Mouse (Mus musculus) kidney, adult 9 months (tissue): ENCODE results near the gene Dlg4.

ENCODE experiments used
- DNase-seq: peaks from one replicate; pipeline ENCODE4 v3.0.0; 2022

Dlg4 gene

DNA sequence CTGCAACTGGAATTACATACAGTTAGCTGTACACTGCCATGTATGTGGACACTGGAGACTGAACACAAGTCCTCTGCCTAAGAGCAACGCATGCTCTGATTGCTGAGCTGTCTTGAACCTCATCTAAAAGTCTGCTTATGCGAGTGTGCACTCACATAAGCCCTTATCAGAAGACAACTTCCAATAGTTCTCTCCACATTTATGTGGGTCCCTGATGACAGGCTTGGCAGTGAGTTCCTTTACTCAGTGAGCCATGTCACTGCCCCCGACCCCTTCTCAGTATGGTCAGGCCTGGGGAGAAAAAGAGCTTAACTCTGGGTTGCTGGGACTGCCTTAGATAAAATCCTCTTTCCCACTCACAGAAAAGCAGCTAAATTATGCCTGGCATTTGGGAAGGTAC lies at the start of gene Dlg4:
Gene Dlg4 (plus strand): TSS at position 274 of the 400 bp plus-strand sequence.
- peak; percentile 9 for DNase-seq

DNA sequence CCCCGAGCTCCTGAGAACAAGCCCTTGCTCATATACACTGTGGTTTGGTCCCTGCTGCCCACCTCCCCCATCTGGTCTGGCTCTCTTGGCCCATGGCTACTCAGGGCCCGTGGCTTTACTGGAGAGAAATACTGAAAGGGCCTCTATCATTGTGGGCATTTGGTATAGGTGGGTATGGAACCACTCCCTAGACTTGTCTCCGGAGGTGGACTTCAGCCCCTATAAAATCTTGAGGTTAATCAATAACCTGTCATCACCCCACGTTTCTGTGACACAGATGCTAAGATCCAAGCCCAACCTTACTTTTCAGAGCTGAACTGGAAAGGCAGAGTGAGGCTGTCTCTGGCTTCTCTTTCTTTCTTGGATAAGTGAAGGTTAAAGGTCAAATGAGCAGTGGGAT lies 47.9 kb upstream of the Dlg4 start:
- DNase-seq: no peak

DNA sequence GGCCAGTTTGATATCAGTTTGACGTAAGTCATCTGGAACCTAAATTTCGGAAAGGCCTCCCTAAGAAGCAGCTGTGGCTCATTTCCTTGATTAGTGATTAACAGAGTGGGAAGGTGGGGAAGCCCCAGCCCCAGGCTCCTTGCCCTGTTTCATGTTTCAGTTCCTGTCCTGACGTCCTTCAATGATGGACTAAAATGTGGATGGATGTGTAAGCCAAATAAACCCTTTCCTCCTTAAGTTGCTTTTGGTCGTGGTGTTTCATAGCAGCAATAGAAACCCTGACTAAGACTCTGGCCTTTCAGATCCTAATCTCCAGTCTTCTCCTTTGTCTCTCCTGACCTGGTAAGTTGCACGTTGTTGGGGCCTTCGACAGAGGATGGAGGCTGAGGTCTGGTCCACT lies 46.5 kb upstream of the Dlg4 start:
- no peak for DNase-seq

DNA sequence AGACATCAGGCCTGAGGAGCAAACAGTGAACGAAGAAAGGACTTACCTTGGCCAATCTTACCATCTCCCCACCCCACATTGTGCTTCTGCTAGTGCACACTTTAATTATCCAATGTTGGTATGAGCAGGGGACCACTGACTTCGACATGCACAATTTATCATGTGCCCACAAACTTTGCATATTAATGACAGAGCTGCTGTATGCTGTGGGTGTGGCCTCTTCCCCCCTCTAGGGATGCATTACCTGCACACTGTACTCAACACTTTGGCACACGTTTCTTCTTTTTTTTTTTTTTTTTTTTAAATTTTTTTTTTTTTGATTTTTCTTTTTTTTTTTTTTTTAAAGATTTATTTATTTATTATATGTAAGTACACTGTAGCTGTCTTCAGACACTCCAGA lies 46.0 kb upstream of the Dlg4 start:
- no peak for DNase-seq

DNA sequence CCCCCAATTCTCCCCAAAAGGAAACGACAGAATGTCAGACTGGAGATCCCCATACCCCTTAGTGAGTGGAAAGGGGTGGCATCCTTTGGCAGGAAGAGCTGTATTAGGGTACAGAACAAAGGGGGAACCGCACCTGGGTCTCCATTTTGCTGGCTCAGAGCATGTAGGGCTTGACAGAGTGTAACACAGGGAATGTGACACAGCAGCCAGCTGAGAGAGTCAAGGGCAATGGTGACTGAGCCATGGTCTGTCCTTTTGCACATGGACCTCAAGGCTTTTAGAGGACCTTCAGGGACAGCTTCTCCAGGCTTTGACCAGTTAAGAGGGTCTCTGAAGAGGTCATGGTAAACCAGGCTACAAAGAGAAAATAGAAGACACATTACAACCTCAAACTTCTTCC lies 41.8 kb upstream of the Dlg4 start:
- no peak for DNase-seq

DNA sequence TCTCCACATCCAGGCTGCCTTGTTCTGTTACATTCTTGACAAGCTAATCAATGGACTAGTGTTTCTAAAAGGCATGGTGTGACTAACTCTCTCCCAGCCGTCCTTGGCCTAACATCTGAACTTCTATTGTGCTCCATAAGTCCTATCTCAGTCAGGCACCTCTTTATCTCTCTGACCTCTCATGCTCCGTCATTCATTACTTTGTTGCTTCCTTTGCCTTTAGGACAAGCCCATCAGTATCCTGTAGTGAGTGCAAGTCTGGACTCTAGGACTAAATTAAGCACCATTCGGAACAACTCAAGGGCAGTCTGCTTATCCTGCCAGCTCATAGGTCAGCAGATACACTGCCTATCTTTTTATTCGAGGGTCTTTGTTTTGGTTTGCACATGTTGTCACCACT lies 40.5 kb upstream of the Dlg4 start:
- DNase-seq: no peak

DNA sequence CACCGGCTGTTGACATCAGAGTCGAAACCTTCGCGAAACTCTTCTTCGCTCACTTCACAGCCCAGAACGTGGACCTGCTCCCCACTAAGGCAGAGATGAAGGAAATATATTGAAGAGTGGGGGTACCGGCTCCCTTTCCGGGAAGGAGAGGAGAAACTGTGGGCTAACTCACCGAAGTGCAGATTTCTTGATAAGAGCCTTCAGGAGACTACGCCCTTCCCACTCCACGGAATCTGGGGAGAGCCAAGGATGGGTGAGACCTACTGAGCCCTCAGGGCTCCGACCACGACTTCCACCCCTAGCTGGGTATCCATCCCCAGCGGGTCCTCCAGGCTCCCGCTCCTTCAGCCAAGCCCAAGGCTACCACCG lies 36.9 kb upstream of the Dlg4 start:
- DNase-seq: no peak

DNA sequence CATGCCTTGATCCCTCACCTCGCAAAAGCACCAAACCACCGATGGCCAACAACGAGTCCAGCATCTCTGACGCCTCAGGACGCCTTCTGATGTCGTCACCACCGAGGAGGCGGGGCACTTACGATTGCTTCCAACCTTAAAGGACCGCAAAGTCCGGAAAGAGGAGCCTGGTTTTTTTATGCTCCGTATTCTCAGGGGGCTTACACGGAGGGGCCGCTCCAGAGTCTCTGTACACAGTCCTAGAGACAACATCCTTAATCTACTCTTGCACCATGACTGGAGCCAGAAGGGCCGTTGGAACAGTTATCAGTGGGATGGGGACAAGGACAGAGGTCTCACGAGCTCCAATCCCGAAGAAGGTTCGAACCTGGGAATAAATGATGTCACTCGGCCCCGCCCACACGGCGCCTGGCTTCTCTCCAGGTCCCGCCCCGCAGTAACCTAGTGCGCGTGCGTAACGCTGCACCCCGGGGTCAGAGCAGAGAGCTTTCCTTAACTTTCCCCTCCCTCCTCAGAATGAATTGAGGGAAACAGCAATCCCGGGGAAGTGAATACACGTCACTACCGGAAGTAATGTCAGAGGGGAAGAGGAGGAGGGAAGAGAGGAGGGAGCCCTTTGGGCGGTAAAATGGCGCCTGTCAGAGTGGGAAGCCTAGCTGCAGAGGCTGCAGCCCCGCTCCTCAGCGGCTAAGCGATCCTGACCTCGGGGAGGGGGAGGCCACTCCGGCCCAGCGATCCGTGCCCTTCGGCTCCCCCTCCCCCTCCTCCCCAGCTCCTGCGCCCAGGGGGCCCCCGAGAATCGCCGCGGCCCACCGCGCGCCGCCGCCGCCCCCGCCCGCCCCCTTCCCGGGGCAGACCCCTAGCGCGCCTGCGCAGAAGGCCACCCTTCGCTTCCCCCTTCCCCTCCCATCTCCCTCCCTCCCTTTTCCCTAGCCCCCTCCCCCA lies 36.3 kb upstream of the Dlg4 start:
- peak; percentile 100 for DNase-seq

DNA sequence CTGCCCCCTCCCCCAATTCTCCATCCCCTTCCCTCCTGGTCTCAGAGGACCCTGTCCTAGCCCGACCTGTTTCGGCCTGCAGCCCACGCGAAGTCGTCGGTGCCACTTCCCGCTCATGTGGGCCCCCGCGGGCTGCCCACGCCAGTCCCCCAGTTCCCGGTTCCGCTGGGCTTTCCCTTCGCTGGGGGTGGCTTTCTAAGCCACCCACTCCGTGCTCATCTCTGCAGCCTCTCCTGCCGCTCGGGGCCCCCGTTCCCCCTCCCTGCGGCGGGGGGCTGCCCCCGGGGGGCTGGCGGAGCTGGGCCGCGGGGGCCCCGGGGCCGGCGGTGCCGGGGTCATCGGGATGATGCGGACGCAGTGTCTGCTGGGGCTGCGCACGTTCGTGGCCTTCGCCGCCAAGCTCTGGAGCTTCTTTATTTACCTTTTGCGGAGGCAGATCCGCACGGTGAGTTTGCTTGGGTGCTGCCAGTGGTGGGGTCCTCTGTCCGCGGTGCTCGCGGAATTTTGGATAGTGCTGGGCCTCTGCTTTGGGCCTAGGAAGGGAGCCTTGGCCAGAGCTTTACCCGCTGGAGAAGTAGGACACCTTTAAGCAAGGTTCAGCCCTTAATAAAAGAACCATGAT lies 35.5 kb upstream of the Dlg4 start, which contains the start of gene Ctdnep1:
Gene Ctdnep1 (plus strand): TSS at position 16 of the 622 bp plus-strand sequence.
- no peak for DNase-seq

DNA sequence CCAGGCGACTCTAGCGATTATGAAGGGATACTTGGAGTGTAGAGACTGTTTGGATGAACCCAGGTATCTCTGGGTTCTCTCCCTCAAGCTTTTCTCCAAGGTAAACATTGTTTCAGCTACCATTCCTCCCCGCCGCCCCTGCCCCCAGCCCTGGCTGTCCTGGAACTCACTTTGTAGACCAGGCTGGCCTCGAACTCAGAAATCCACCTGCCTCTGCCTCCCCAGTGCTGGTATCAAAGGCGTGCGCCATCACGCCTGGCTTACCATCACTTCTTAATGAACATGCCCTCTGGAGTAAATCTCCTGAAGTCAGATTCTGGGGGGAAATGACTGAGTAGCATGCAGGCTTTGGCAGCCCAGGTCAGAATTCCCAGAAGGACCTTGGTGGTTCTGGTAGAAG lies 34.5 kb upstream of the Dlg4 start, which contains the start of gene Elp5:
Gene Elp5 (minus strand): TSS at position 293 of the 400 bp plus-strand sequence.
- no peak for DNase-seq

DNA sequence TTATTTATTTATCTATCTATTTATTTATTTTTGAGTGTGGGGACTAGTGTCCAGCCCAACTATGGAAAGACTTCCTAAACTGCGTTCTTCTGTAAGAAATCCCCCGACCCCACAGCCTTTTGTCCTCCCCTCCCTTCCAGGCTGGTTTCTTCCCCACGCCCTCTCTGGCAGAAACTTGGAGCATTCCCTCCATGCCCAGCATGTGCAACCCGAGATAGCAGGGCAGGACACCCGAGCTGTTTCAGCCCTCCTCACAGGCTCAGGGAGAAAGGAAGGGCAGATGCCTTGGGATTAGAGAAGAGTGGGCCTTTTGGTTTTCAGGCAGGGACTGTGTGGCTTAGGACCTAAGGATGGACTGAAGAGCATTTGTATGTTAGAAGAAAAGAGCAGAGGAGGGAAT lies 33.9 kb upstream of the Dlg4 start:
- no peak for DNase-seq

DNA sequence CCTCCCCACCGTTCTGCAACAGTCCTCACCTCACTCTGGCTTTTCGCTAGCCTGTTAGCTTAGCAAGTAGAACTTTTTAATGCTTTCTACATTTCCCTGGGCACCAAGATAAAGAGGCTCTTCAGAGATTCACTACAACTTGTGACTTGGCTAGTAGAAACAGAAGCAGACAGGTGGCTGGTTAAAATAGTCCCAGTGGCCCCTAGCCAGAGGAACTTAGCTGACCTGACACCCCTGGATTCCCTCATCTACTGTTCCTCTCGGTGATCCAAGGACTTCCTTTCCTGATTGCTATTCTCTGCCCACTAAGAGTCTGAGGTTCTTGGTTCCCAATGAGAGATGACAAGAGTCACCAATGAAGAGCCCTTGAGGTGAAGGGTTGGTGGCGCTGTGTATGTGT lies 33.4 kb upstream of the Dlg4 start:
- no peak for DNase-seq

DNA sequence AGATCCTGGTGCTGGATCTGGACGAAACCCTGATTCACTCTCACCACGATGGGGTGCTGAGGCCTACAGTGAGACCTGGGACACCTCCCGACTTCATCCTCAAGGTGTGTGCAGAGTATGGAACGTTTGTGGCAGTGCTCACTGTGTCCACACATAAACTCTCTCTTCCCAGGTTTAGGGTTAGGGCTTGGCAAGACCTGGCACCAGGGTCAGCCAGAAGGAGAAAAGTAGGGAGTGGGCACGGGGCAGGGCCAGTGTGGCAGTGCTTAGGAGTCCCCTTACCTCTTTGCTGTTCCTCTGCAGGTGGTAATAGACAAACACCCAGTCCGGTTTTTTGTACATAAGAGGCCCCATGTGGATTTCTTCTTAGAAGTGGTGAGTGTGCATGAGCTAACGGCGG lies 32.3 kb upstream of the Dlg4 start:
- no peak for DNase-seq

DNA sequence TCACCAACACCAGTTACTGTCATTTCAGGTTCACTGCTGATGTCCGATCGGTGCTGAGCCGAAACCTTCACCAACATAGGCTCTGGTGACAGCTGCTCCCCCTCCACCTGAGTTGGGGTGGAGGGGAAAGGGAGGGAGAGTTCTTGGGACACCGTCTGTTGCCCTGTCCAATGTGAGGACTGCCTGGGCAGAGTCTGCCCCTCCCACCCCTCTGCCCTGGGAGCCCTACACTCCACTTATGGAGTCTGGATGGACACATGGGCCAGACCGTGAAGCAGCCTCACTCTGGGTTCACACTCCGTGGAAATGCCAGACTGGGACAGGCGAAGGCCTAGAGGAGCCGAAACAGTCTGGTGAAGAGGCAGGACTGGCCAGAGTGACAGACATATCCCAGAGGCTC lies 26.8 kb upstream of the Dlg4 start:
- DNase-seq: no peak

DNA sequence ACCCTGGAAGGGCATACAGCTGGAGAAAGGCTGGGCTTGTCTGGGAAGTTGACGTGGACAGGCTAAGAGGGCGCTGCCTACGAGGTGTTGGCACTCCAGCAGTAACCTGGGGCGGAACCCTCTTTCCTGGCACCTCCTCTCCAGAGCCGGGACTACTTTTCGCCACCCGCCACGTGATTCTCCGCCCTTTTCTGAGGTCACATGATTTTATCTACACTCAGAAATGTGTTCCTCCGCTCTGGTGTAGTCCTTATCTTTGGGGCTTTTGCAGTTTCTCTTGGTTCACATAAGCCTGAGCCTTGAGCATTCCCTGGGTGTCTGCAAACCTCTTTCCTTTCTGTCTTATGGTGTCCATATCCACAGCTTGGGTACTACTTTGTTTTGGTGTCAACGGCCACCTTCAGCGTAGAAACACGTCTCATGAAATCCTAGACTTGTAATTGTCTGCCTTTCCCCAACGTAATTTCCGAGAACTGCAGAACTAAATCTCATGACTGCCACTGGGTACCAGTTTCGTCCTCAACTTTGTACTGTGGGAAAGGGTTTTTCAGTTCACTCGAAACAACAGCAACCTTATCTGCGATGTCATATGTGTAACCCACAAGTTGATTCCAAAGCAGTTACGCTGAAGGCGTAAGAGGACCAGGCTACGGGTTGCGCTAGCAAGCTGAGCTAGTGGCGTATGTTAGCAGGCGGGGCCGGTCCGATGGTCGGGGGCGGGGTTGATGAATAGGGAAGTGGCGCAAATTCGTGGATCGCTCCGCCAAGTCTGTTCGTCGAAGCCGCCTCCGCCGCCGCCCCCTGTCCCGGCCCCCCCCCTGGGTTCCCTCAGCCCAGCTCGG lies 25.7 kb upstream of the Dlg4 start, which contains the start of gene Gabarap:
Gene Gabarap (plus strand): TSS at position 294 of the 842 bp plus-strand sequence.
- peak; percentile 98 for DNase-seq

DNA sequence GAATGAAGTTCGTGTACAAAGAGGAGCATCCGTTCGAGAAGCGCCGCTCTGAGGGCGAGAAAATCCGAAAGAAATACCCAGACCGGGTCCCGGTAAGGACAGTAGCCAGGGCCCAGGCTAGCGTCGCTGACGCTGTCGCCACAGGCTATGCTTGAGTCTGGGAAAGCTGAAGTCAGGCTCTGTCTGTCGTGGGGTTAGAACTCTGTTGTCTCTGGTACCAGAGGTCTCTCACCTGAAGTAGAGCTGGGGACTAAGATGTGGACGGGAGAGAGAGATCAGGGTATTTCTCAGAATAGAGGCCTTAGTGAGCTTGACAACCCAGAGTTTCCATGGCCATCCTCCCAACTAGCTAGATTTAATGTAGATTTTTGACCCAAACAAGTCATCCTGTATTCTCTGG lies 25.0 kb upstream of the Dlg4 start:
- DNase-seq: no peak

DNA sequence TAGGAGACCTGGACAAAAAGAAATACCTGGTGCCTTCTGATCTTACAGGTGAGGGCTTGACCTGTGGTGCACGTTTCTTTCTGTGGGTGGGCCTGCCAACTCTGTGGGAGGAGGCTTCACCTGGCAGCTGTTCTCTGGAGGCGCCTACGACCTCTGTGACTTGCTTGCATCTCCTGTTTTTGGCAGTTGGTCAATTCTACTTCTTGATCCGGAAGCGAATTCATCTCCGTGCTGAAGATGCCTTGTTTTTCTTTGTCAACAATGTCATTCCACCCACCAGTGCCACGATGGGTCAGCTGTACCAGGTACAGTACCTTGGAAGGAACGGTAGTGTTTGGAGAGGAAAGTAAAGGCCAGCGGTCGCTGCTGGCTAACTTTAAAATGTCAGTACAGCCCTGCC lies 24.3 kb upstream of the Dlg4 start:
- peak; percentile 65 for DNase-seq

DNA sequence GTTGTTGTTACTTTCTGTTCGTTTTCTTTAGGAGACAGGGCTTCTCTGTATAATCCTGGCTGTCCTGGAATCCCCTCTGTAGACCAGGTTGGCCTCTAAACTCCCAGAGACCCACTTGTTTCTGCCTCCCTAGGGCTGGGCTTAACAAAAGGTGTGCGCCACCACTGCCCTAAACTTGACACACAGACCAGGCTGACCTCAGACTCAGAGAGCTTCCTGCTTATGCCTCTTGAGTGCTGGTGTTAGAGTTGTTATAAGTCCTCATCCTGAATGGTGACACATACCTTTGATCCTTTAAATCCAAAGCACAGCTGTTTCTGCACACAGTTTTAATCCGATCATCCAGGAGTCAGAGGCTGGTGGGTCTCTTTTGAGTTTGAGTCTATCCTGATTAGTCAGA lies 23.8 kb upstream of the Dlg4 start:
- DNase-seq: no peak

DNA sequence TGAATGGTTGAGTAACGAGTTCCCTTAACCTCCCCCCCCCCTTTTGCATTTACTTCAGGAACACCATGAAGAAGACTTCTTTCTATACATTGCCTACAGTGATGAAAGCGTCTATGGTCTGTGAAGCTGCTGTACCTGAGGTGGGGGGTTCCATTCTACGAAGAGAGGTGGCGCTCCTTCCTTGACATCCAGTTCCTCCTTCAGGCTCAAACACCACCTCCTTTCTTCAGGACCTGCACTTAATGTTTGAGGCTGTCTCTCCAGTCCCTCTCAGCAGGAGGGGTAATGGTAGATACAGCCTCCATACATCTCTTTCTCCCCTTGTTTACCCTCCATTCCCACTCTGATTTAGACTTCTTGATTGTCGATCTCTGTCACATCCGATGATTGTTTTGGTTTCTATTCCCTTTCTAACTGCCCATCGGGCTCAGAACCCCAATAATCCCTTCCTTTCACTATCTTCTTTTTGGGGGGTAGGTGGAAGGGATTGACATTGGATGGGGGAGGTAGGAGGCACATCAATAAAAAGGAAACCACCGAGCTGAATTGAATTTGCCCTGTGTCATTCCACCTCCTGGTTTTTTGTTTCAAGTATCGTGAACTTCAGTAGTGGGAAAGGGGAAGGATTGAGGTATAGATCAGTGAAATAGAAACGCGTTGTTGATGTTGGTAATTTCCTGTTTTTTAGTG lies 22.2 kb upstream of the Dlg4 start:
- no peak for DNase-seq

DNA sequence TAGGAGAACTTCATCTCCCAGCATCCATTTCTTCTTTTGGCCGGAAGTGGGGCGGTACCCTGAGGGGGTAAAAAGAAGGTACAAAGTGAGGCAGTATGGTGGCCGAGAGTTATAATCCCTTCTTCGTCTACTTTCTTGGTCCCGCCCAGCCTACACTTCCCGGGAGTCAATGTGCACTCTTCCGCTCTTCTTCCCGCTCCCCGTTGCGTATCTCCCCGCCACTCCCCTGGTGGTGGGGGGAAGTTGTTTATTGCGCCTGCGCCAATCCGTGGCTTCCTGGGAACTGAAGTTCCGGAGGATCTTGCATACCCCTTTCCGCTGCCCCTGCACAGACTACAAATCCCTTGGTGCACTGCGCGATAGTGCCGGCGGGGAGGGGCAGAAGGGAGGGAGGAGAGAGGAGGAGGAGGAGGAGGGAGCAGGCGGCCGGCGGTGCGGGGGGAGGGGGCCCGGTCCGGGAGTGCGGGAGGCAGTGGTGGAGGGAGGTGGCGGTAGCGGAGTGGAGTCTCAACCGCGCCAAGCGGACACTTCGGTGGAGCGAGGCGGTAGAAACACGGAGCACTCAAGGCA lies 21.3 kb upstream of the Dlg4 start, which contains the start of gene Phf23:
Gene Phf23 (plus strand): TSS at position 387 of the 570 bp plus-strand sequence.
- DNase-seq: peak; percentile 99

DNA sequence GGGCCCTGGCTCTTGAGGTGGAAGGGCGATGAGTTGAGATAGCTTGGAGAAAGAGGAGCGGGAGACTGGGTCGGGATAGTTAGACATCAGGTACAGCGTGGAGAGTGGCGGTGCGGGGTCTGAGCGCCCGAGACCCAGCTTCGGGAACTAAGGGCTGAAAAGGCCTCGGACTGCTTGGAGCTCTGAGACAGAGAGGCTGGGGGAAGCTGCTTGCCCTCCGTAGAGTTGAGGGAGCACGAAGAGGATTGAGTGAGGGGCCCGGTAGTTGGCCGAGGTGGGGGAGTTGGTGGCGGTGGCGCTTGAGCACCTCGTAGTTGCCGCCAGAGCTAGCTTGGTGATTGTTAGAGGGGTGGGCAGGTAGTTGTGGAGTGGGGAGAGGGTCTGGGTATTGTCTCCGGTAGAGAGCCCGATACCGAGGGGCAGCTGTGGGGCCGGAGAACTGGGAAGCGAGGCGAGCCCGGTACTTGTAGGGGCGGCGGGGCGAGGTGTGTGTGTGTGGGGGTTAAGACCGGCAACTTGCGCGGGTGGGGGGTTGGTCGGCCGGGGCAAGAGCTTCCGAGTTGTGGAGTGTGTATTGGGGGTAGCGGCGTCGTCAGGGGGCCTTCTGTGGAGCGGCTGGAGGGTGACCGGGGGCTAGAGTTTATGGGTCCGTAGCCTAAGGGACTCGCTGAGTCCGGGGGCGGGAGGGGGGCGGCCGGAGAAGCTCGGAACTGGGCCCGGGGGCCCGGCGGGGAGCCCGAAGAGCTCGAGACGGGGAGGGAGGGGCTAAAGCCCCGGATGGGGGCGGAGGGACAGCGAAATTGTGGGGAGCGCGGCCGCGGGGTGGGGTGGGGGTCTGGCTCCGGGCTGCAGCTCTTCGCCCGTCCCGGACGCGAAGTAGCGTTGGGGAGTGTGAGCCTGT lies 20.3 kb upstream of the Dlg4 start:
- no peak for DNase-seq
